Mouse (Mus musculus): Measurements from ENCODE around the gene Hipk2. TPM values are rescaled to one million over a fixed set of nuclear protein-coding genes. Genes with fewer than 3 reads are reported as not detected.

Gene Hipk2
- polyA plus RNA-seq, 1 experiment = 33.9 TPM

- H3K4me3 ChIP-seq (ENCODE audit: control insufficient read depth, low read depth, low read length) = no peak overlapping the region
- H3K27me3 ChIP-seq (ENCODE audit: control insufficient read depth, insufficient read depth, low read length) = no peaks in the 10 kb centered on the region
- no peak overlapping the region for H3K27ac ChIP-seq (ENCODE audit: control insufficient read depth, insufficient read depth, low read depth, low read length)
- no peaks in the 10 kb centered on the region for H3K36me3 ChIP-seq (ENCODE audit: control insufficient read depth, insufficient read depth, low read length)
- H3K4me1 ChIP-seq (ENCODE audit: control insufficient read depth, insufficient read depth, low read length) = no peaks in the 10 kb centered on the region
- TF ChIP-seq POLR2A (IDR thresholded peaks at IDR 0.05; ENCODE audit: control insufficient read depth, low read depth, low read length) (no peak), CTCF (IDR thresholded peaks at IDR 0.05; ENCODE audit: control insufficient read depth, insufficient read depth, insufficient replicate concordance, low read depth, low read length) (no peak)
These were observed 8.7 kb downstream of the Hipk2 start for GRCm38 (mm10) chr6:38867291-38867690.

GRCm38 (mm10) chr6:38866761-38867160, 9.2 kb downstream of the Hipk2 start:
- Histone ChIP-seq H3K4me3 (ENCODE audit: control insufficient read depth, low read depth, low read length) (no peak overlapping the region), H3K4me1 (ENCODE audit: control insufficient read depth, insufficient read depth, low read length) (no peaks in the 10 kb centered on the region), H3K27me3 (ENCODE audit: control insufficient read depth, insufficient read depth, low read length) (no peaks in the 10 kb centered on the region), H3K27ac (ENCODE audit: control insufficient read depth, insufficient read depth, low read depth, low read length) (no peak overlapping the region), H3K36me3 (ENCODE audit: control insufficient read depth, insufficient read depth, low read length) (no peaks in the 10 kb centered on the region)
- no peak for TF ChIP-seq POLR2A (IDR thresholded peaks at IDR 0.05; ENCODE audit: control insufficient read depth, low read depth, low read length)
- TF ChIP-seq CTCF (IDR thresholded peaks at IDR 0.05; ENCODE audit: control insufficient read depth, insufficient read depth, insufficient replicate concordance, low read depth, low read length) = no peak

DNA sequence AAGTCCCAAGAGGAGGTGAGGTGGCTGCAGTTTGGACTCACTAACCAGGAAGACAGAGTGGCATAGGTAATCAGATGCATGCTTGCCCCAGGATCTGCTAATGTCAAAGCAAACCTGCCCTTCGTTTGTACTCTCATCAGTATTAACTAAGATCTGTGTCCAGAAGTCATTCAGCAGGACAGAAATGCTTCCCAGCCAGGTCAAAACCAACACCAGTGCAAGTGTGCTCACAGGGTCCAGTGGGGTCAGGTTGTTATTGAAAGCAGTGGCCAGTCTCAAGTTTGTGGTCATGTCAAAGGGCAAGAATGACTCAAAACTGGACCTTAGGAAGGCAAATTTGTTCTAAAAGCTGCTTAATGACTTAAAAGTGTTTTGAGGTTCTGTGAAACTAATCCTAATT, 9.6 kb downstream of the Hipk2 start:
- Histone ChIP-seq H3K4me1 (ENCODE audit: control insufficient read depth, insufficient read depth, low read length) (no peaks in the 10 kb centered on the region), H3K36me3 (ENCODE audit: control insufficient read depth, insufficient read depth, low read length) (no peaks in the 10 kb centered on the region), H3K4me3 (ENCODE audit: control insufficient read depth, low read depth, low read length) (no peak overlapping the region), H3K27me3 (ENCODE audit: control insufficient read depth, insufficient read depth, low read length) (no peaks in the 10 kb centered on the region), H3K27ac (ENCODE audit: control insufficient read depth, insufficient read depth, low read depth, low read length) (no peak overlapping the region)
- TF ChIP-seq POLR2A (IDR thresholded peaks at IDR 0.05; ENCODE audit: control insufficient read depth, low read depth, low read length) (no peak), CTCF (IDR thresholded peaks at IDR 0.05; ENCODE audit: control insufficient read depth, insufficient read depth, insufficient replicate concordance, low read depth, low read length) (no peak)

- Histone ChIP-seq H3K4me1 (ENCODE audit: control insufficient read depth, insufficient read depth, low read length) (no peaks in the 10 kb centered on the region), H3K27me3 (ENCODE audit: control insufficient read depth, insufficient read depth, low read length) (no peaks in the 10 kb centered on the region)
- TF ChIP-seq POLR2A (IDR thresholded peaks at IDR 0.05; ENCODE audit: control insufficient read depth, low read depth, low read length) (no peak), CTCF (IDR thresholded peaks at IDR 0.05; ENCODE audit: control insufficient read depth, insufficient read depth, insufficient replicate concordance, low read depth, low read length) (no peak)
These were observed 10.2 kb downstream of the Hipk2 start for GRCm38 (mm10) chr6:38865805-38866204.

DNA sequence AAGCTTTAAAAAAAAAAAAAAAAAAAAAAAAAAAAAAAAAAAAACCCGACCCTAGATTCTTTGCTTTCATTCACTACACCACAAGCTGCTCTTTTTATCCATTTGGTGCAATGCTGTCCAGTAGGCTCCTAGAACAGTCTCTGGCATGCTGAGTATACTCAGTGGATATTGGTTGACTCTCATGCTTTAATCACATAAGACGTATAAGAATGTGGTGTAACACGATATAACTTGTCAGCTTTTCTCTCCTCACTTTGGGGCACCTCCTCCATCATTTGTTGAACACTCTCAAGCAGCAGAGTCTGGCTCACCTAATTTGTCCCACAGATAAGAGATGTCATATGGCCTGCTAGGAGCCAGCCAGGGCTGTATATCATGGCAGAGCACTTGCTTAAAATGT, 12.4 kb downstream of the Hipk2 start:
- Histone ChIP-seq H3K4me1 (ENCODE audit: control insufficient read depth, insufficient read depth, low read length) (no peaks in the 10 kb centered on the region), H3K4me3 (ENCODE audit: control insufficient read depth, low read depth, low read length) (no peak overlapping the region), H3K36me3 (ENCODE audit: control insufficient read depth, insufficient read depth, low read length) (no peaks in the 10 kb centered on the region), H3K27me3 (ENCODE audit: control insufficient read depth, insufficient read depth, low read length) (no peaks in the 10 kb centered on the region), H3K27ac (ENCODE audit: control insufficient read depth, insufficient read depth, low read depth, low read length) (no peak overlapping the region)
- TF ChIP-seq CTCF (IDR thresholded peaks at IDR 0.05; ENCODE audit: control insufficient read depth, insufficient read depth, insufficient replicate concordance, low read depth, low read length) (no peak), POLR2A (IDR thresholded peaks at IDR 0.05; ENCODE audit: control insufficient read depth, low read depth, low read length) (no peak)

More at GRCm38 (mm10) chr6:38865805-38866204, 10.2 kb downstream of the Hipk2 start:
- Histone ChIP-seq H3K27ac (ENCODE audit: control insufficient read depth, insufficient read depth, low read depth, low read length) (no peak overlapping the region), H3K36me3 (ENCODE audit: control insufficient read depth, insufficient read depth, low read length) (no peaks in the 10 kb centered on the region), H3K4me3 (ENCODE audit: control insufficient read depth, low read depth, low read length) (no peak overlapping the region)

- no peaks in the 10 kb centered on the region for H3K4me1 ChIP-seq (ENCODE audit: control insufficient read depth, insufficient read depth, low read length)
- H3K27me3 ChIP-seq (ENCODE audit: control insufficient read depth, insufficient read depth, low read length) = no peaks in the 10 kb centered on the region
- no peak overlapping the region for H3K27ac ChIP-seq (ENCODE audit: control insufficient read depth, insufficient read depth, low read depth, low read length)
- no peaks in the 10 kb centered on the region for H3K36me3 ChIP-seq (ENCODE audit: control insufficient read depth, insufficient read depth, low read length)
- no peak overlapping the region for H3K4me3 ChIP-seq (ENCODE audit: control insufficient read depth, low read depth, low read length)
- no peak for TF ChIP-seq POLR2A (IDR thresholded peaks at IDR 0.05; ENCODE audit: control insufficient read depth, low read depth, low read length)
- TF ChIP-seq CTCF (IDR thresholded peaks at IDR 0.05; ENCODE audit: control insufficient read depth, insufficient read depth, insufficient replicate concordance, low read depth, low read length) = no peak
These were observed 15.7 kb downstream of the Hipk2 start for GRCm38 (mm10) chr6:38860301-38860700.

DNA sequence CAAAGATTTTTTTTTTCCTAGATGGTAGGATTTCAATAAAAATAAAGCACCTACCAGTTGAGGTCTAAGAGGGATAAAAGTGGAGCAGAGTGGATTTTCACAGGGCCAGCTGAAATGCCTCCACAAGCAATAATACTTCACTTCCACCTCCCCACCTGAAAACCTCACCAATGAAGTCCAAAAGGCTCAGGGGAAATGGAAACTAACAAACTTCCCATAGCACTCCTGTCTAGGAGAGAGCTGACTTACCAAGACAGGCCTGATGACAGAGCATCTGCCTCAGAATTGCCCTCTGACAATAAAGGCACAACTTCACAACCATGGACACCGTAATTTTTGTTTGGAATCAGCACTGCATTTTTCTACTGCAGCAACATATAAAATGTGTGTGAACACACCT, 16.1 kb downstream of the Hipk2 start:
- no peak overlapping the region for H3K27ac ChIP-seq (ENCODE audit: control insufficient read depth, insufficient read depth, low read depth, low read length)
- no peak overlapping the region for H3K4me3 ChIP-seq (ENCODE audit: control insufficient read depth, low read depth, low read length)

GRCm38 (mm10) chr6:38853561-38853992, 22.4 kb downstream of the Hipk2 start:
- Histone ChIP-seq H3K4me3 (ENCODE audit: control insufficient read depth, low read depth, low read length) (no peak overlapping the region), H3K27ac (ENCODE audit: control insufficient read depth, insufficient read depth, low read depth, low read length) (no peak overlapping the region), H3K27me3 (ENCODE audit: control insufficient read depth, insufficient read depth, low read length) (no peaks in the 10 kb centered on the region), H3K4me1 (ENCODE audit: control insufficient read depth, insufficient read depth, low read length) (no peaks in the 10 kb centered on the region), H3K36me3 (ENCODE audit: control insufficient read depth, insufficient read depth, low read length) (no peaks in the 10 kb centered on the region)
- TF ChIP-seq POLR2A (IDR thresholded peaks at IDR 0.05; ENCODE audit: control insufficient read depth, low read depth, low read length) (no peak), CTCF (IDR thresholded peaks at IDR 0.05; ENCODE audit: control insufficient read depth, insufficient read depth, insufficient replicate concordance, low read depth, low read length) (no peak)

More for the DNA sequence above, 16.1 kb downstream of the Hipk2 start:
- TF ChIP-seq CTCF (IDR thresholded peaks at IDR 0.05; ENCODE audit: control insufficient read depth, insufficient read depth, insufficient replicate concordance, low read depth, low read length) (no peak), POLR2A (IDR thresholded peaks at IDR 0.05; ENCODE audit: control insufficient read depth, low read depth, low read length) (no peak)
- H3K36me3 ChIP-seq (ENCODE audit: control insufficient read depth, insufficient read depth, low read length) = no peaks in the 10 kb centered on the region
- no peaks in the 10 kb centered on the region for H3K27me3 ChIP-seq (ENCODE audit: control insufficient read depth, insufficient read depth, low read length)
- no peaks in the 10 kb centered on the region for H3K4me1 ChIP-seq (ENCODE audit: control insufficient read depth, insufficient read depth, low read length)

Measured in testis, adult 2 months (tissue).